Mouse (Mus musculus) forebrain, postnatal 0 days (tissue): Measurements from ENCODE around the gene Upp1. TPM values are rescaled to one million over a fixed set of nuclear protein-coding genes. Genes with fewer than 3 reads are reported as not detected.
"Not testable (repeated sequence)": the region's sequence is repeated elsewhere in the genome, so short reads cannot be mapped to it uniquely, and the experiment has no call there.

Experiments
- ATAC-seq: fragments of 200-750 bp; cut with Nextera tagmentation; 2 replicates; pipeline ENCODE4 v1.8.0; 2017; ENCODE audit warnings: mild to moderate bottlenecking, moderate library complexity
- DNase-seq: peaks from one replicate; pipeline ENCODE4 v3.0.0-alpha.2; 2015
- H3K27ac ChIP-seq: fragments of 300-500 bp; sonication (generic); 2 replicates; pipeline ENCODE4 v1.5.1; 2014; ENCODE audit warnings: low read depth, mild to moderate bottlenecking, antibody characterized with exemption, low read length, moderate library complexity, mixed read lengths
- H3K27me3 ChIP-seq: fragments of 300-500 bp; sonication (generic); 2 replicates; pipeline ENCODE4 v1.6.1; 2014; ENCODE audit warnings: mild to moderate bottlenecking, low read length, mixed read lengths; ENCODE audit not compliant: insufficient read depth
- H3K36me3 ChIP-seq: fragments of 300-500 bp; sonication (generic); 2 replicates; pipeline ENCODE4 v1.6.1; 2014; ENCODE audit warnings: mild to moderate bottlenecking, moderate library complexity; ENCODE audit not compliant: insufficient read depth
- H3K4me1 ChIP-seq: fragments of 300-500 bp; sonication (generic); 2 replicates; pipeline ENCODE4 v1.6.1; 2014; ENCODE audit warnings: antibody characterized with exemption; ENCODE audit not compliant: insufficient read depth
- H3K4me2 ChIP-seq: fragments of 300-500 bp; sonication (generic); 2 replicates; pipeline ENCODE4 v1.6.1; 2014; ENCODE audit warnings: low read depth, mild to moderate bottlenecking, moderate library complexity
- H3K4me3 ChIP-seq: fragments of 300-500 bp; sonication (generic); 2 replicates; pipeline ENCODE4 v1.5.1; 2014; ENCODE audit warnings: low read depth, low read length, mixed read lengths
- H3K9ac ChIP-seq: fragments of 300-500 bp; sonication (generic); 2 replicates; pipeline ENCODE4 v1.6.1; 2014; ENCODE audit warnings: mild to moderate bottlenecking
- H3K9me3 ChIP-seq: fragments of 300-500 bp; sonication (generic); 2 replicates; pipeline ENCODE4 v1.6.1; 2016; ENCODE audit warnings: low read length
- CTCF ChIP-seq: sonication (generic); IDR thresholded peaks from 2 replicates; pipeline ENCODE4 v1.5.1; 2016; ENCODE audit warnings: antibody characterized with exemption, control low read depth, low read depth
- WGBS: fragments of 180-500 bp; shearing (Covaris S2); extraction: QIAGEN DNeasy Blood & Tissue Kit; methylation state at CpG from one replicate; pipeline ENCODE4 v1.1.7; 2014; 5-methylcytosine and 5-hydroxymethylcytosine counted together
- polyA plus RNA-seq: library from polyadenylated mRNA; unstranded; fragments of >200 nt; fragmentation: Nextera tagmentation; extraction: Ambion mirVana; gene quantifications from 2 replicates; pipeline ENCODE4 v1.2.1, GENCODE M21; 2015
- total RNA-seq: library from RNA; depleted of rRNA; stranded (reverse); fragments of >200 nt; gene quantifications from 2 replicates; pipeline ENCODE4 v1.2.3, GENCODE M21; 2014; rRNA removed

Gene Upp1
- total and polyA plus RNA-seq, 2 experiments from 2014 or later = 0.14 to 2.2 TPM

DNA sequence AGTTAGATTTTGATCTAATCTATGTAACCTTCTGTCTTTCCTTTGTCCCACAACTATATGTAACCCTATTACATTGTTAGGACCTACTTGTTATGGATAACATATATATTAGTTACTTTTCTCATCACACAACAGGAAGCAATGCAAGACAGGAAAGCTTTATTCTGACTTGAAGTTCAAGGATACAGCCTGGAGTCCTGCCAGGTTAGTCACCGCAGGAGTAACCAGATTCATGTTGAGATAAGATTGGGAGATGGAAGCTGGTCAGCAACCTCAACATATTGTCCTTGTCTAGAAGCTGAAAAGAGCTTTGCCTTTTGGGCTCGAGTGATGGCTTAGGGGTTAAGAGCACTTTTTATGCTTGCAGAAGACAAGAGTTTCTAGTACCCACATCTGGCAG is 30.3 kb downstream of the Upp1 start:
- DNase-seq (no peak), ATAC-seq (no peak)
- TF ChIP-seq CTCF = no peak
- H3K9me3 ChIP-seq = no peaks in the 10 kb centered on the region
- H3K27ac ChIP-seq = no peak overlapping the region
- H3K9ac ChIP-seq = no peak overlapping the region
- 82% methylated on average over 2 of the region's 2 CpGs for WGBS
- H3K4me3 ChIP-seq = no peak overlapping the region
- no peaks in the 10 kb centered on the region for H3K36me3 ChIP-seq
- no peaks in the 10 kb centered on the region for H3K27me3 ChIP-seq
- no peaks in the 10 kb centered on the region for H3K4me1 ChIP-seq
- H3K4me2 ChIP-seq = no peak overlapping the region

GRCm38 (mm10) chr11:9150403-9150802 is 32.5 kb downstream of the Upp1 start:
- not testable (repeated sequence) for H3K4me2 ChIP-seq, H3K9me3 ChIP-seq, H3K27me3 ChIP-seq, DNase-seq, ATAC-seq, H3K27ac ChIP-seq, H3K4me3 ChIP-seq, H3K4me1 ChIP-seq, H3K36me3 ChIP-seq, H3K9ac ChIP-seq
- WGBS = 84% methylated on average over 25 of the region's 25 CpGs

GRCm38 (mm10) chr11:9159953-9160352 is 42.0 kb downstream of the Upp1 start:
- Histone ChIP-seq H3K9ac (no peak overlapping the region), H3K4me1 (no peaks in the 10 kb centered on the region), H3K4me2 (no peak overlapping the region), H3K27me3 (no peaks in the 10 kb centered on the region), H3K9me3 (no peaks in the 10 kb centered on the region), H3K27ac (no peak overlapping the region), H3K36me3 (no peaks in the 10 kb centered on the region), H3K4me3 (no peak overlapping the region)
- no peak for ATAC-seq
- DNase-seq = no peak
- no peak for TF ChIP-seq CTCF
- WGBS = 76% methylated on average over 3 of the region's 3 CpGs

GRCm38 (mm10) chr11:9167331-9167730 is 49.4 kb downstream of the Upp1 start:
- no peaks in the 10 kb centered on the region for H3K9me3 ChIP-seq
- 97% methylated on average over 2 of the region's 2 CpGs for WGBS
- H3K27ac ChIP-seq = no peak overlapping the region
- no peak overlapping the region for H3K4me3 ChIP-seq
- no peaks in the 10 kb centered on the region for H3K27me3 ChIP-seq
- no peak overlapping the region for H3K9ac ChIP-seq
- no peaks in the 10 kb centered on the region for H3K36me3 ChIP-seq
- no peak for TF ChIP-seq CTCF
- no peak for ATAC-seq
- no peak for DNase-seq
- H3K4me1 ChIP-seq = no peaks in the 10 kb centered on the region
- no peak overlapping the region for H3K4me2 ChIP-seq

DNA sequence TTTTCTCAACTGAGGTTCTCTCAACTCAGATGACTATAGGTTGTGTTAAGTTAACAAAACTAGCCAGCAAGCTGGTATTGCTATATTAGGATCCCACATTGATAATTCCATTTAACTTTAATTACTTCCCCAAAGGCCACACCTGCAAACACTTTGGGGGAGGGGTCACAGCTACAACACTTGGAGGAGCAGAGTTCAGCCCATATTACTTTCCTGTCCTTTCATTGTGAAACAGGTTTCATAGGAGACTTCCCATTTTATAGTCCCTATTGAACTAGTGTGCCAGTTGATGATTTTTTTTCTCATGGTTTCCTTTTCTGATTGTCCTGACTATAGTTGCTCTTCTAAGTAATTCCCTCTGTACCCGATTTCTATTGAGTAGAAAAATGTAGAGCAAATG is 63.6 kb downstream of the Upp1 start:
- Histone ChIP-seq H3K4me1 (no peaks in the 10 kb centered on the region), H3K9ac (no peak overlapping the region), H3K27me3 (no peaks in the 10 kb centered on the region), H3K4me2 (no peak overlapping the region), H3K27ac (no peak overlapping the region), H3K4me3 (no peak overlapping the region), H3K36me3 (no peaks in the 10 kb centered on the region), H3K9me3 (no peaks in the 10 kb centered on the region)
- no peak for TF ChIP-seq CTCF
- DNase-seq (no peak), ATAC-seq (no peak)
- 91% methylated on average over 1 of the region's 1 CpGs for WGBS

Other genes starting within 250 kb of the Upp1 start
- 0.23 and 0.33 TPM in 2 replicates for gene Pkd1l1, start 144.8 kb upstream of the Upp1 start, total RNA-seq
- gene Pkd1l1, start 144.8 kb upstream of the Upp1 start, polyA plus RNA-seq = 0.08 and 0.19 TPM in 2 replicates
- gene Hus1, start 106.9 kb upstream of the Upp1 start, total RNA-seq = 9.7 and 13.6 TPM in 2 replicates
- gene Hus1, start 106.9 kb upstream of the Upp1 start, polyA plus RNA-seq = 3.7 and 6.2 TPM in 2 replicates
- 1.5 and 2.8 TPM in 2 replicates for gene Gm11992, start 69.5 kb upstream of the Upp1 start, total RNA-seq
- 2.2 and 3.2 TPM in 2 replicates for gene Gm11992, start 69.5 kb upstream of the Upp1 start, polyA plus RNA-seq
- gene Sun3, start 69.1 kb upstream of the Upp1 start, total RNA-seq = 1.00 TPM in 1 of 2 replicates, not detected in the other
- 0.28 and 0.30 TPM in 2 replicates for gene Sun3, start 69.1 kb upstream of the Upp1 start, polyA plus RNA-seq
- gene Abca13, start 73.8 kb downstream of the Upp1 start, total RNA-seq = 0.05 and 0.08 TPM in 2 replicates
- gene Abca13, start 73.8 kb downstream of the Upp1 start, polyA plus RNA-seq = 0.03 and 0.06 TPM in 2 replicates